Mouse (Mus musculus) granulocyte monocyte progenitor cell, adult 5-6 weeks (primary cell): ENCODE results near the gene Cep295nl. TPM values are rescaled to one million over a fixed set of nuclear protein-coding genes. Genes with fewer than 3 reads are reported as not detected.

Experiments
- ATAC-seq: replicated peaks from 2 replicates; pipeline ENCODE4 v1.8.0; 2016; ENCODE audit warnings: mild to moderate bottlenecking, moderate TSS enrichment, inconsistent platforms; ENCODE audit not compliant: poor library complexity, severe bottlenecking
- total RNA-seq, 2 experiments: library from RNA; stranded (forward) in 1 of 2; stranded (reverse) in 1 of 2; fragments of 200-712, 200-1000 nt in 1 of 2; fragments of >200 nt in 1 of 2; fragmentation: Nextera tagmentation in 1 of 2; gene quantifications; 2 replicates each; pipeline ENCODE4 v1.2.3; 2014 to 2017

Gene Cep295nl
- total RNA-seq, 2 experiments from 2014 or later: not detected

DNA sequence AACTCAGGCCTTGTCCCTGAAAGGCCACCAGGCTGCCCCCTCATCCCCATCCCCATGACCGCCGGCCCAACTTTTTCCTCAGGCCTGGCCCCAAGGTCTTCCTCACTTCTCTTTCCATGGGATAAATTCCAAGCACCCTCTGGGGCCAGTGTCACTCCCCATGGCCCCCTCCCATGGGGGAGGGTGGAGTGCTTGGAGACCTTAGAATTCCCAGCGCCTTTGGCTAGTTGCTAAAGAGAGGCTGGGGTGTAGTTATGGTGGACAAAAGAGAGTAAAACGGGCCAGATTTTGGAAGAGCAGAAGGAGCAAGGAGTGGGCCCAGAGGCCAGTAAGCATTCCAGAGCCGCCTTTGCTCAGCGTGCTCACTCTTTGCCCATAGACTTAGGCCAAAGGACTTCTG is 13.3 kb upstream of the Cep295nl start, which contains the start of gene Timp2:
TSS of gene Timp2 (minus strand) at position 101 of the 400 bp plus-strand sequence.
- no peak for ATAC-seq

DNA sequence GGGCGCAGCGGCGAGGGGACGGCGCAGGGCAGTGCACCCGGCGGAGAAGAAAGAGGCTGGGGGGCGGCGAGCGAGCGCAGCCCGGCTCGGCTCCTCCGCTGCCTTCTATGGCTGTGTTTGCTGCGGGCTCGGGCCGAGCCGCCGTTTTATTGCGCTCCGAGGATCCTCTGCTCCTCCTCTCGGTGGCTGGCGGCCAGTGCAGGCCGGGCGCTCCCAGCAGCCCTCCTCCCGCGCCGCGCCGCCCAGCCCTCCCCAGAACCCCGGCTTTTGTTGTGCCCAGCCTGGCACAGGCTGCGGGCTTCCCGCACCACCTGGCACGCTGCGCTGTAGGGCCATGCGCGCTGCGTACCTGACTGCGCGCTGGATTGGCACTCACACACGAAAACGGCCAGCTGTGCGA is 12.9 kb upstream of the Cep295nl start:
- ATAC-seq: peak; percentile 87

DNA sequence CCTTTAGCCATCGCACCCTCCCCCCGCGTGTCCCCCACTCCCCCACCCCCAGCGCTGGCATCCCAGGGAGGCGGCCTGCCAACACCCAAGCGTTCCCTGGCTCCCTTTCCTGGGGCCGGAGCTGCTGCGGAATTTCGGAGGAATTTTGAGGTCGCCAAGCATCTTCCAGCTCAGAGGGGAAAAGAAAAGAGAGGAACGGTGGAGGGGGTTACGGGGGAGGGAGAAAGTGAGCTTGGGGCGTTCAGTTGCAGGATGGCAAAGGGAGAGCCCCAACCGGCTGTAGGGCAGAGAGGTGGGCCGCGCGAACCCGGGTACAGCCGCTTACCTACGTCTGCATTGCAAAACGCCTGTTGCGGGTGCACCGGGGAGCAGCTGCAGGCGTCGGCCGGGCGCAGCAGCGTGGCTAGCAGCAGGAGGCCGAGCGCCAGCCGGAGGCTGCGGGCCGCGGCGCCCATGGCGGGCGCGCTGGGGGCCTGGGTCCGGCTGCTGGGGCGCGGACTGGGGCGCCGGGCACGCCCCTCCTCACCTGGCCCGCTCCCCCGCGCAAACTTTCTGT is 12.4 kb upstream of the Cep295nl start:
- peak; percentile 18 for ATAC-seq

DNA sequence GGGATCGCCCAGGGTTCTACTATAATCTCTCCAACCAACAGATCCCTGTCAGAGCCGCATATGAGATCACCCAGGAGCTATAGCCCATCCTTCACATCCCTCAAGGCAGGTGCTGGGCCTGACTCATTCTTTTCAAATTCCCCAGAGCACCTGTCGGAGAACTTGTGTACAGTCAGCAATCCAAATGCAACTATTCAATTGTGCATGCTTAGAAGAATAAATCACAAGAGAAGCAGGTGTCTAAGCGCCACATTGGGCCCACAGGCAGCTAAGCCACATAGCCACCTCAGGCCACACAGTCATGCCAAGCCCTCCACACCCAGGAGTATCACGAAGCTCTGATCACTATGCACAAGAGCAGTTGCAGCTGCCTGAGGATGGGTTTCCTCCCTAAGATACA is 7.2 kb upstream of the Cep295nl start:
- ATAC-seq: no peak

DNA sequence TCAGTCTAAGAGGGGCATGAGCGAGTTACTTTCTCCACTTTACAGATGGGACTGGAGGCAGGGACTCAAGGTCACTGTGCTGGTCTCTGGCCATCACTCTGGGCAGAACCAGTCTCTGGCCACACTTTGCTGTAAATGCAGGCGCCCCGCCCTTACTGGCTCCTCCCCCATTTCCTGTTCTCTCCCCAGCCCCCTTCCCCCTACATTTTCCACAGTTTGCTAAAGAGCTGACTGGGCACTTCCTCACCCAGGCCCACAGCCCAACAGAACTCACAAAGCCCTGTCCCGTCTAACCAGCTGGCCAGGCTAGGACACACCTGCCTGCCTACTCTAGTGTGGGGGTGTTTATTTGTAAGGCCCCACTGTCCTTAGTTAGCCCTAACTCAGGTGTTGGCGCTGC is 6.6 kb upstream of the Cep295nl start:
- ATAC-seq: peak; percentile 75

DNA sequence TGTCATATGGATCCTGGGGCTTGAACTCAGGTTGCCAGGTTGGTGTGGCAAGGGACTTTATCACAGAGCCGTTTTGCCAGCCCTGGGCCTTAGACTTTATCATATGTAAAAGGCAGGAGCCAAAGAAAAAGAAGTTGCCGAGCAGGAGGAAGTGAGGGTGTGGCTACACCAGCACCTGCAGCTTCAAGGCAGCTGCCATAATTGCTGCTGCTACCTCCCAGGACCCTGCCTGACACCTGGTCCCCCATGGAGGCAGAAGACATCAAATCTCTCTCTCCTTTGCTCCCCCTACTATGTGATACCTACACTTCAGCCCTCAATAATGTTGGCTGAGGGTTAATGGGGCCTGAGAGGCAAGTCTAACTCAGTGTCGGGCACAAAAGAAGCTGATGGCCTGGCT is 6.1 kb upstream of the Cep295nl start:
- ATAC-seq: 0 out of 2 replicates have a peak, but pooled peaks have one; percentile 24

DNA sequence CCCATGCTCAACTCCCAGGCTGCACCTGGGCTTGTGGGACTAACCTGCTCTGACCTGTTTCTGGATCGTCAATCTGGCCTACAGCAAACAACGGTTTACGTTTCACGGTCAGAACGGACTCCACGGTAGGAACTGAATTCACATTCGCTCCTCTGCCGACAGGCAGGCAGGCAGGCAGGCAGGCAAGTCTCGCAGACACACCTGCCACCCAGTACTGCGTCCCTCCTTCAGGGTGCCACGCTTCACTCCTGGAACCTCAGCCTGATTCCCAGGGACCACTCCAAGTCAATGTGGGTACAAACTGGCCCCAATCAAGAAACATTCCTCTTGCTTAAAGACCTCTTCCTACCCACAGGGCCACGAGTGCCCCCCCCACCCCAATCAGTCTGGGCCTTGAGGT is 5.6 kb upstream of the Cep295nl start:
- ATAC-seq: no peak

DNA sequence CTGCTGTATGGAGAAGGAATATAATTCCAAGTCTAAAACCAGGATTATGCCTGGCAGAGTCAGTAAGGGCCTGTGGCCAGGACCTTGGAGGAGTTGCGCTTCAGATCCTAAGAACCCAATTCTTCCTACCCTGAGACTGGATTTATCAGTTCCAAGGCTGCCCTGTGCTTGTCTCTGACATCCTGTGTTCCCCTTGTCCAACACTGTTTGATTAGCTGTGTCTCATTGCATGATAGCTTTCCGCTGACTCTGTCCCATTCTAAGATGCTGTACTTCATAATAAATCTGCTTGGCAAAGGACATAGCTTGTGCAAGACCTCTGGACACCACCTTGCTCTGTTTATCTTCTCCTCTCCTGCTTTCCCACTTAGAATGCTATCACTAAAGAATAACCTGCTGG is 5.1 kb upstream of the Cep295nl start:
- ATAC-seq: no peak

DNA sequence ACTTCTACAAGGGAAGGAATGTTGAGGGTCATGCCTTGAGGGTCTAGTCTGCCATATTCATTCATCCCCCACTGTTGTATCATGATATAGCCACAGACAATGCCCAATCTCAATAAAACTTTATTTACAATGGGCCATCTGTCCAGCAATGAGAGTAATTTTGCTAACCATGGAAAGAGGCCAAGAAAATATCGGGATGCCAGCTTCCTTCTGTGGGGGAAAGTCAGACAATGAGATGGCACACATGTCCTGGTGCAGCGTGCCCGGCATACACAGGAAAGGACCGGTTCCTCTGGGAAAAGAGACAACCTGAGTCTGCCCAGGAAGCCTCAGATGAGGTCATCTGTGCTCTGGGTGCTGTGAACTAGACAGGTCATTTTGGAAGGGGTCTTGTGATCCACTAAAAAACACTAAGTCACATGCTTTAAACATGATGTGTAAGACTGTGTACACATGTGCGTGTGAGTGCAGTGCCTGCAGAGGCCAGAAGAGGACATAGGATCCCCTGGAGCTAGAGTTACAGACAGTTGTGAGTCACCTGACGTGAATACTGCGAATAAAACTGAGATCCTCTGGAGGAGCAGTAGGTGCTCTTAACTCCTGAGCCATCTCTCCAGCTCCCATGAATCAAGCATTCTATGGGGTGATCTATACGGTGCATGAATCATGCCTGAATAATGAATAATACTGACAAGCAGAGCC is 4.2 kb upstream of the Cep295nl start:
- ATAC-seq: no peak

DNA sequence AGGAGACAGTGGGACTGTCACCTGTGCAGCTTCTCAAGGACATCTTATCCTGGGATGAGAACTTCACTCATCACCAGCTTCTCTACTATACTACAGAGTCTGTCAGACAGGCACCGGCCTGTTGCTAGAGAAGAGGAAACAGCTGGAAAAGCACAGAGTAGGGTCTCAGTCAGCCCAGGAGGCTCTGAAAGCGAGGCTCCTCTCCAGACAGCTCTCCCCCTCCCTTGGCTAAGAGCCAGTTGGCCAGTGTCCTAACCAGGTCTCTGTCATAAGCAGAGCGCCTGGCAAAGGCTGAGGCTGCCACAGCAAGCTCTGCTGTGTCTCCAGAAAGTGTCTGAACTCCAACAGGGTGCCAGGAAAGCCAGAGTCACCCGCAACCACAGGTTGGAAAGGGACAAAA is 3.4 kb upstream of the Cep295nl start:
- no peak for ATAC-seq

DNA sequence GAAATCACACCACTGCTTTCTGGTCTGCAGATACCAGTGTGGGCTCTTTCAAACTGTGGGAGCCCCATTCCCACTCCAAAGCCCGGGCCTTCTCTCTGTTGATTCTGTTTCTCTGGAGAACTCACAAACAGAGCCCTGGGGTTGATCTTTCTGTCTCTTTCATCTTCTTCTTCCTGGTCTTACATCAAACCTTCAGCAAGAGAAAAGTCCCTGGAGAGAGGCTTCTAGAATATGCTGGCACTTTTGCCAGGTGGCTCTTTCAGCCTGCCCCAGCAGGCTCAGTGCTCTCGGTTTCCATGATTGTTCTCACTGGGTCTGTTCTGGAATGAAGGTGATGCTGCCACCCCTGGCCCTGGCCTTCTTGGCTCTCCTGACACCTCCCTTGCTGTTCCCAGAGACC is 1.3 kb upstream of the Cep295nl start:
- no peak for ATAC-seq

DNA sequence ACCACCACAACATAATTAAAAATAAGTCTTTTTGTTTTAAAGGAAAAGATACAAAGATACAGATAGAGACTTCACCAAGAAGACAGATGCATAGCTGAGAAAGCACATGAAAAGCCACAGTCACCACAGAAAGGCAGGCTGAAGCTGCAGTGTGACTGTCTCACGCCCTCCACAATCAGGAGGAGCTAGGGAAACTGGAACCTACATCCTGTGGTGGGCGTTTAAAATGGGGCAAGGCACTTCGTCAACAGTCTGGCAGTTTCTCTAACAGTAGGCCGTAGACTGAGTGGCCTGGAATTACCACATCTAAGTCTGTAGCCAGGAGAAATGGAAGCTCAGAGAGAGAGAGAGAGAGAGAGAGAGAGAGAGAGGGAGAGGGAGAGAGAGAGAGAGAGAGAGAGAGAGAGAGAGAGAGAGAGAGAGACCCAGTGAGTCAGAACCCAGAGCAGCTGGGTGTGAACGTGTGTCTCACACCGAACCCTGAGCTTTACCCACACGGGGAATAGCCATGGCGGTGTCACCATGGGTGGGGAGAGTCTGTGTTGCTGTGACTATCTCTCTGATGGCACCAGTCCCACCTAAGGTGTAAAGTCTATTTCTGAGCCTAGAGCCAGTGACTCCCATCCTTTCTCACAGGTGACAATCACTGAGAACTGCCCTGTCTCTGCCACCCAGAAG is 4.7 kb downstream of the Cep295nl start:
- ATAC-seq: no peak; the same call in 1 of the 2 replicates

DNA sequence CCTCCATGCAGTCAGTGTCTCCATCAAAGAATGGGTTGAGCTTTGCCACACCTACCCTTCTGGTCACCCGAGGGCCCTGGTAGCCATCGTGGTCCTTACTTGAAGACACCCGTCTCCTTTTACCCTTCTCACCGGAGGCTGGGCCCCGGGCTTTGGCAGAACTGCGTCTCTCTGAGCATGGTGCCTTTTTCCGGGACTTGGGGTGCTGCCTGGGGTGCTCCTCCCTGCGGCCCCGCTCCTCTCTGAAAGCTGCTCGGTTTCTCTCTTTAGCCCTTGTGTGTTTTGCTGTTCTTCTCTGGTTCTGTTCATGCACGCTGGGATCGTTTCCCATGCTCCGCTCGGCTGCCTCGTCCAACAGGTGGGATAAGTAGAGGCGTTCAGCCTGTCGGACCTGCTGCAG is 8.9 kb downstream of the Cep295nl start:
- no peak for ATAC-seq

DNA sequence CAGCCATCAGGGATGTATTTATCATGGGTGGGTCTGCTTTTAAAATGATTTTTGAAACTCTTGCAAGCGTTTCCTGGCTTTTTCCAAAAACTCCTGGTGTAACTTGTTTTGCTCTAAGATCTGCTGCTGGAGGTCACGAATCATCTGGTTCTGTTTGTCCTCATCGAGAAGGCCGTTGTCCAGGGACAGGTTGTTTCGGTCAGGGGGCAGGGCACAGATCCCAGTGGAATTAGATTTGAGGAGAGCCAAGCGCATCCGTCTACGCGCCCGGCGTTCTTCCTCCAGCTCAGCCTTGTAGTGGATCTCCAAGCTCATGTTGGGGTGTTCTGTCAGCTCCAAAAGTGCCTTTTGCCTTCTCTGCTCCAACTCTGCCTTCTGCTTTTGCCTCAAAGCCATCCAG is 9.9 kb downstream of the Cep295nl start:
- no peak for ATAC-seq

DNA sequence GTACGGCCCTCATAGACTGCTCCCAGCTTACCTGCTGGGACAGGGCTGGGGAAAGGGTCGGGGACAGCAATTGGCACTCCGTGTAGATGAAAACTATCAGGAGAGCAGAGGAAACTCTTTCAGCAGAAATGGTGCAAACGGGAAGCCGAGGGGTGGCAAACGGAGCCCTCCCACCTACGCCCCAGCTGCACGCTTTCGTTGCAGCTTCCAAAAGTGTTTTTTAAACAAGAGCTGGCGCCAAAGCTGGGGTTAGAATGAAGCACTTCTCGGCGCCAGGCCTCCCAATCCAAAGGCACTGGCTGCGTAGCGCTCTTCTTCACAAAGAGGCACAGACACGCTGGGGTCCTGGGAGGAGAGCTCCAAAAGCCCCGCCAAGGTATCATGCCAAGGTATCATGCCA is 11.5 kb downstream of the Cep295nl start:
- no peak for ATAC-seq

DNA sequence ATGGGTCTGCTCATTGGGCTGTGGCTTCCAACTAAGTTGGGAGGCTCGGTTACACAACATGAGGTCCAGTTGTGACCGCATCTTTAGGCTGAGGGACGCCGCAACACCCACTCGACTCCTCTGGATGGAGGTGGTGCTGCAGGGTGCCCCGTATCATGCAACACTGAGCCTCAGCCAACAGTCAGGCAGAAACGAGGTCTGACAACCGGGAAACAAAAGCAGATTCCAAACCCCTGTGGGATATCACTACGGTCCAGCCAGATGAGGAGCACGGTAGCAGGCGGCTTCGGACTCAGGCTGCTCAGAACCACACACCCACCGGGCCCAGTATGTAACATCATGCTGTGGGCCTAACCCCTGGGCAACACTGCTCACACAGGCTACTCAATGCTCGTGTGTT is 11.9 kb downstream of the Cep295nl start:
- ATAC-seq: no peak

DNA sequence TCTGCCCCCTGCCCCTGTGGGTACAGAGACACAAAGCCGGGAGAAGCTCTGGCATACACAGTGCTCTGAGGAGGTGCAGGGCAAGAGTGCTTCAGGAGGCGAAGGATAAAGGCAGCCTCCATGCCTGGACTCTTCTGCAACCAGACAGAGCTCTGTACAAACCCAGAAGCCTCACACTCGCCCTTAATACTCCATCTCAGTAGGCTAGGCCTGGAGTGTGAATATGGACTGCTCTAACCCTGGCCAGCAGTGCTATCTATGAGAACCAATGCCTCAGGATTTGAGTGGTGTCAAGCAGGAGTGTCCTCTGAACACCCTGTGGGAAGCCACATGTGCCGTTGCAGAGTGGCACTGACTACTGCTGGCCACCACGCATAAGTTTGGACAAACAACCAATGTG is 13.4 kb downstream of the Cep295nl start:
- no peak for ATAC-seq

DNA sequence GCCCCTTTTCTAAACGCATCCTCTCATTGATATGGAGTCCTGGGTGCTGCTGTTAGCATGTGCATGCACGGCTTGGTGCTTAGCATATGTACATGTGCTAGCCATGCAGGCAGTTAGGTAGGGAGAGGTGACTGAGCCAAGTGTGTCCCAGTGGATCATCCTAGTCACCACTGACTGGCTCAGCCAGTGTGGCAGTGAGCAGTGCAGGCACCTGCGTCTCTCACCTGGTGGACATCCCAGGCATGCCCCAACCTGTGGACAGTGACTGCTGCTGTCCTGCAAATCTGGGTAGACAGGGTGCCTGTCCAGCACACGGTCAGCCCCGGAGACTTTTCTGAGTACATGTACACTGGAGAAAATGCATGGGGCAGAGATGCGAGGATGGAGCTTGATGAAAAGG is 13.8 kb downstream of the Cep295nl start:
- ATAC-seq: no peak

DNA sequence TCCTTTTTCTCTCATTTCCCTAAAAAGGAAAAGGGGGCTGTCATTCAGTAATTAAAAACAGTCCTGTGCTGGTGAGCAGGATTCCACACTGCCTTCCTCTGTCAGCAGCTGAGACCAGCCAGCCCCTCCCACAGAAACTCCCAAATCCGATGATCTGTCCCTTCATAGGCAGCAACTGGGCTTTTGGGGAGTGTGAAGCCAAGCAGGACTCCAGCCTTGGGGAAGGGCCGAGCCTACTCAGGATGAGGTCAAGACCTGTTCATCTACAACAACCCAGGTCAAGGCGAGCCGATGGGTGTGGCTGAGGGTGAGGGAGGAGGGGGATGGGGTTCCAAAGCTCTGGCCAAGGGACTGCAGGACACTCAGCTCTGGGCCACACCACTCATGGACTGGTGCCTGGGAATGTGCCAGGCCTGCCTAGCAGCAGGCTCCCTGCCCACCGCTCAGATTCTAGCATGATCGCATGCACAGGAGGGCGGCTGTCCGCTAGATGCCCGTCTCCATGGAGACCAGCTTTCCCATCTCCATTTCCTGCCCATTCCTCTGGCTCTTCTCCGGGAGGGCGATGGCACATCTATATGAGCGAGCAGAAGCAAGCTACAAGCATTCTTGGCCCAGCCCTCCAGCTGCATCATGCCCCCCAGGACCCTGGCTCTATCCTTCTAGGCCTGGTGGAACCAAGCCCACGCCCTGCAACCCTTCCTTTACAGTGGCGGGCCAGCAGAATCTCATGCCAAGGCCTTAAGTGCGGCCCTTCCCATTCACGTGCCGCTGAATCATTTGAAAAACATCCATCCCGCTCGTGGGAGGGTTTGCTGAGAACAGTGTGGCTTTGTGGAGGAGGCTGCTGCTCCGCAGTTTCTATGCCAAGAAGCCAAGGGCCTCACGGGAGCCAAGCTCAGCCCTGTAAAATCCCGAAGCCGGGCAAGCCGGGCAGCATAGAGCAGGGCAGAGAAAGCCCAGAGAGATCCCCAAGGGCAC is 15.0 kb downstream of the Cep295nl start:
- ATAC-seq: no peak

DNA sequence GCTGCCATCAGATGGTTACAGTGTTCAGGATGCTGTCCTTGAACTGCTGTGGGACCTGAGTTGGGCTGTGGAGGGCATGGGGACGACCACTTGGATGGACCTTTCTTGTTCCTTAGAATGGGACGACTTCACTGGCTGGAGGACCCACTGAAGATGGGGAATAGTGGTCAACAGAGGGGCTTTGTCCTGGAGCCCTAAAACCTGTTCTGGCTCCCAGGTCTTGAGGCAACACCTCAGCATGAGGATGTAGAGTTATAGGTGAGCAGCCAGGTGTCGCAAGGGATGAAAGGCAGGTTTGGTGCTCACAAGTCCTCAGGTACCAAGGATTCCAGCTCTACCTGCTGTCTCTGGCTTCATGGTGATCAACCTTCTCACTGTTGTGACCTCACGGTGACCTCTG is 15.8 kb downstream of the Cep295nl start:
- no peak for ATAC-seq

DNA sequence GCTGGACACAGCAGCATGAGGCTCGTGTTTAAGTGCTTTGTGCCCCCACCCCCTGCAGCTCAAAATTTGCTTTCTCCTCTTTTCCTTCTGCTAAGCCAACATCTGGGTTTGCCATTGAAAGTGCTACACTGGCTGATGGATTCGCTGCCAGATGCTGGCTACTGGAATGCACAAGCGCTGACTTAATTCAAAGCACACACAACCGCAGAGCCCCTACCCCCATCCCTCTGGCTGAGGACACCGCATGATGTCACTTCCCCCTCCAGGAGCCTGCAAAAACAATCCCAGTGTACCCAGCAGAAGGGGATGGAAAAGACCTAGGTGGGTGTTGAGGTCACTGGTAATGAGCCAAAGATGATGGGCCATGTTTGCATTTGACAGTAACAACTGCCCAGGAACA is 17.8 kb downstream of the Cep295nl start:
- ATAC-seq: no peak
